Mouse (Mus musculus) spleen, adult 2 months (tissue): Measurements from ENCODE around the gene Speer4f2. TPM values are rescaled to one million over a fixed set of nuclear protein-coding genes. Genes with fewer than 3 reads are reported as not detected.
"Not testable (repeated sequence)": the region's sequence is repeated elsewhere in the genome, so short reads cannot be mapped to it uniquely, and the experiment has no call there.

ENCODE experiments used
- DNase-seq, 2 experiments: peaks; one replicate each; pipeline versions ENCODE4 v3.0.0 to v3.0.0-alpha.2; 2012 to 2021; ENCODE audit warnings: low spot score in 2 of 2, low read depth in 1 of 2
- H3K27ac ChIP-seq: fragments of 200-500 bp; 2 replicates; pipeline ENCODE4 v1.5.1; 2012; ENCODE audit warnings: low read length, inconsistent platforms; ENCODE audit not compliant: insufficient read depth
- H3K27me3 ChIP-seq: fragments of 200-500 bp; 2 replicates; pipeline ENCODE4 v1.6.1; 2012; ENCODE audit warnings: mild to moderate bottlenecking, moderate library complexity, low read length, inconsistent platforms; ENCODE audit not compliant: control insufficient read depth, insufficient read depth
- H3K36me3 ChIP-seq: fragments of 200-500 bp; 2 replicates; pipeline ENCODE4 v1.6.1; 2012; ENCODE audit warnings: mild to moderate bottlenecking, low read length, inconsistent platforms; ENCODE audit not compliant: control insufficient read depth, insufficient read depth
- H3K4me1 ChIP-seq: fragments of 200-500 bp; 2 replicates; pipeline ENCODE4 v1.6.1; 2011; ENCODE audit warnings: inconsistent platforms; ENCODE audit not compliant: control insufficient read depth, insufficient read depth, insufficient read length
- H3K4me3 ChIP-seq: fragments of 200-500 bp; 2 replicates; pipeline ENCODE4 v1.5.1; 2011; ENCODE audit warnings: mild to moderate bottlenecking, inconsistent platforms; ENCODE audit not compliant: insufficient read depth, insufficient read length; ENCODE audit errors: extremely low read depth
- CTCF ChIP-seq: fragments of 200-500 bp; IDR thresholded peaks from 2 replicates; pipeline ENCODE4 v1.5.1; 2011; ENCODE audit warnings: mild to moderate bottlenecking, inconsistent platforms; ENCODE audit not compliant: insufficient read depth, insufficient read length, insufficient replicate concordance; ENCODE audit errors: extremely low read depth
- POLR2A ChIP-seq: fragments of 200-500 bp; IDR thresholded peaks from 2 replicates; pipeline ENCODE4 v1.6.1; 2011; ENCODE audit warnings: low read depth, low read length, inconsistent platforms
- WGBS: fragments of 180-500 bp; shearing (Covaris S2); methylation state at CpG from one replicate; pipeline ENCODE4 v1.1.7; 2018; 5-methylcytosine and 5-hydroxymethylcytosine counted together
- polyA plus RNA-seq: library from polyadenylated mRNA; depleted of rRNA; stranded (reverse); fragments of >200 nt; gene quantifications from 2 replicates; pipeline ENCODE4 v1.2.3, GENCODE M21; 2012; rRNA removed

The Speer4f2 gene
- not detected in 2 replicates for polyA plus RNA-seq

DNA sequence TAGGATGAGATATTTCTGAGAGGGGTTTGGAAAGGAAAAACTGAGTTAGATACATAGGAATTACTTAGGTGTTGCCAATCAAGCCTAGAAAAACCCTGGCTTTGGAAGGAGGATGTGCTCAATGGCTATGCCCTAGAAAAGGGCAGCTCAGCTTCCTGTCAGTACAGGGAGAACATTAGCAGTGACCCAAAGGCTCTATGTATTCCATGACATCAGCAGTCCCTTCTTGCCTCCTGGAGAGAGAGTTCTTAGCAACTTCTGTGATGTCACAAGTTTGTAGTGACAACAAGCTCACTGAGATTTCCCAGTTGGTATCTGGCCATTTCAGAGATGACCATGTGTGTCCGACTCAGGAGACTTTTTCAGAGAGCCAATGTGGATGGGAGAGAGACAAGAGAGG lies at the start of gene Speer4f2:
TSS of gene Speer4f2 (plus strand) at position 301 of the 400 bp plus-strand sequence.
- DNase-seq, H3K36me3 ChIP-seq, H3K4me3 ChIP-seq, H3K4me1 ChIP-seq, H3K27me3 ChIP-seq, H3K27ac ChIP-seq: not testable (repeated sequence)
- 81% methylated on average over 1 of the region's 1 CpGs for WGBS

- 50% methylated on average over 2 of the region's 2 CpGs for WGBS
- no peak overlapping the region for H3K27ac ChIP-seq
- no peaks in the 10 kb centered on the region for H3K4me1 ChIP-seq
- H3K27me3 ChIP-seq = no peaks in the 10 kb centered on the region
- no peaks in the 10 kb centered on the region for H3K36me3 ChIP-seq
- DNase-seq = no peak
- no peak overlapping the region for H3K4me3 ChIP-seq
- no peak for TF ChIP-seq POLR2A
- TF ChIP-seq CTCF = no peak
These were observed 43.9 kb upstream of the Speer4f2 start for GRCm38 (mm10) chr5:17328946-17329566.

DNA sequence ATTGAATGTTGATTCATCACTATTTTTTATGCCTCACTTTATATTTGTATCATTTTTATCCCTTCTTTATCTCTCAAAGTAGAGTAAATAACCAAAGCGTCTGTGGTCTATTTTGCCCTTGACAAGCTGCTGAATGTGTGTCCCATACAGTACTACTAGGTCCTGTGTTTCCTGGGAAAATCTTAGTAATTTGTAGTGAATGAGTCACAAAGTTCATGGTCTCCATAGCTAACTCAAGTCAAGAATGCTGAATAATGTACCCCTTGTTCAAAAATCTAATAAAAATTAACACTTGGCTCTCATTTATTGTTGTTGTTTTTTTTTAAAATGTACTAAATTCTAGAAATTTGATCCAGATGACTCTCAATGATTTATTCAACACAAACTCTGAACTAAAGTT lies 38.1 kb upstream of the Speer4f2 start:
- TF ChIP-seq CTCF (no peak), POLR2A (no peak)
- Histone ChIP-seq H3K27ac (no peak overlapping the region), H3K27me3 (no peaks in the 10 kb centered on the region), H3K4me1 (no peaks in the 10 kb centered on the region), H3K4me3 (no peak overlapping the region), H3K36me3 (no peaks in the 10 kb centered on the region)
- 91% methylated on average over 1 of the region's 1 CpGs for WGBS
- DNase-seq = no peak

DNA sequence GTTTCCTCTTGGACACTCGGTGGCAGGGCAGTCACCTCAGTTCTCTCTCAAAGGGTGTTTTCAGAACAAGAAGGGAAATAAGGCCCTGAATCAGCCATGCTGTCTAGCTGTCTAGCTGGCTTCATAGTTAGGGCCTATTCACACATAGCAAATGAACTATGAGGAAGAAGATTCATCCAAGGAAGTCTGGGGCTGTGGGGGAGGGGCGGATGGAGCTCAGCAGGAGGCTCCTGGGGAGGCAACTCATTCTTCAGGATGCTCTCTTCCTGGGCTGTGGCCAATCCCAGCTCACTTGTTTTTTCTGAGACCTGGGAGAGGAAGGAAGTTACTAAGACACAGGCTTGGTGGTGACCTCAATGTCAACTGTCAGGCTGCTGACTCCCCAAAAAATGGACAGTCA lies 27.2 kb upstream of the Speer4f2 start:
- H3K36me3 ChIP-seq, H3K4me3 ChIP-seq, H3K4me1 ChIP-seq, H3K27ac ChIP-seq, H3K27me3 ChIP-seq, DNase-seq: not testable (repeated sequence)
- WGBS = 64% methylated on average over 2 of the region's 2 CpGs

DNA sequence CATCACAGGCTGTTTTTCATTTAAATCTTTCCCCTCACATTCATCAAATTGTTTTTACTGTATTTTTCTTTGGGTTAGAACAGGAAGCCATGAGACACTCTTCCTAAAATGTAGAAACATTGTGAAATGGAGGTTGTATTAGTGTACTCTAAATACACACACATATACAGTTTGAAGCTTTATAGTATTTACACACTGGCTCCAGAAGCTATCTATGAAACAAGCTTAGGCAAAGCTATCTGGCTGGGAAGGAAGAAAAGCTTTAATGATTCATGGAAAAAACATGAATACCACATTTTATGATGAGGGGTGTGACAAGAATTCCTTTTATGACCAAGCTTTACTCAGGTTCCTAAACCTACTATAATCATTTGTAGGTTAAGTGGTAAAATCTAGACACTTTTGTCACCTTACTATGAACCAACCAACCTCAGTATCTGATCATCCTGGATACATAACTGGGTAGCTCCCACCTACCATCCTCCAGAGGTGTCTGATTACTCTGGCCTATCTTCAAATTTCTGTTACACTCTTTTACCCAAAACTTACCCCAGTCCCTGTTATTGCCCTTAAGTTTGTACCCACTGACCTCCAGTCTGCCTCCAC lies 13.5 kb upstream of the Speer4f2 start:
- no peak overlapping the region for H3K27ac ChIP-seq
- no peaks in the 10 kb centered on the region for H3K36me3 ChIP-seq
- no peak overlapping the region for H3K4me3 ChIP-seq
- DNase-seq = no peak
- H3K4me1 ChIP-seq = no peaks in the 10 kb centered on the region
- H3K27me3 ChIP-seq = no peaks in the 10 kb centered on the region
- TF ChIP-seq CTCF (no peak), POLR2A (no peak)

DNA sequence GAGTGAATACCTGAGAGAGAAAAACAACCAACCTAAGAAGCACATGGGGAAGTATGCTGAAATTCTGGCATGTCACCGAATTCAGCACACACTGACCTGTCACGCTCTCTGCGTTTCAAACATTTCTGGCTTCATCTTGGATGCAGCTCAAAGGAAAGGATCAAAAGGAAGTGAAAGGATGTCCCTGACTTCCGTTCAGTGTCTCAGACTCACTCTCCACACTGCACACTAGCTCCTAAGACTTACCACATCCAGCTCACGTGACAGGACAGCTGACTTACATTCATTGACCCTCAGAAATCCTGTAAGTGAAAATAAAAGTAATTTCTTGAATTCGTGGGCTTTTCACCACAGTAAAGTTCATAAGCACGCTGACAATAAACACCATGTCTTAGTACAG lies 16.9 kb downstream of the Speer4f2 start:
- no peak overlapping the region for H3K27ac ChIP-seq
- WGBS = 43% methylated on average over 7 of the region's 7 CpGs
- DNase-seq = no peak
- no peaks in the 10 kb centered on the region for H3K4me1 ChIP-seq
- TF ChIP-seq POLR2A (no peak), CTCF (no peak)
- H3K4me3 ChIP-seq = no peak overlapping the region
- no peaks in the 10 kb centered on the region for H3K27me3 ChIP-seq
- no peaks in the 10 kb centered on the region for H3K36me3 ChIP-seq

DNA sequence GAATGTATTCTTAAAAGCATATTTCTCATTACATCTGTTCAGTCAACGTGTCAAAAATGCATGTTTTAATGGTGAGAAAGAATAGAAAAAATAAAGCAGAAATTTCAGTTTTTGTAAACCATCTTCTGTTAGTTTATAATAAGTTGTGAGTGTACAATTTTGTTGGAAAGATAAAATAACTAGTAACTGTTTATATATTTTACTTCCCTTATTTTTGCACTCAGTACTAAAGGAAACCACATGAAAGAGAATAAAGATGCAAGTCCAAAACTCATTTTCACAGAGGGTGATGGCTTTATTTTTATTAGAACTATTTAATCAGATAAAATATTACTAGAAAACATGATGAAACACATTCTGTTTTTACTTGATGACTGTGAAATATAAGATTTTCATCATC lies 18.2 kb downstream of the Speer4f2 start:
- H3K4me1 ChIP-seq = no peaks in the 10 kb centered on the region
- TF ChIP-seq POLR2A = no peak
- TF ChIP-seq CTCF = no peak
- no peaks in the 10 kb centered on the region for H3K36me3 ChIP-seq
- 78% methylated on average over 1 of the region's 1 CpGs for WGBS
- H3K27ac ChIP-seq = no peak overlapping the region
- H3K27me3 ChIP-seq = no peaks in the 10 kb centered on the region
- H3K4me3 ChIP-seq = no peak overlapping the region
- DNase-seq = no peak

DNA sequence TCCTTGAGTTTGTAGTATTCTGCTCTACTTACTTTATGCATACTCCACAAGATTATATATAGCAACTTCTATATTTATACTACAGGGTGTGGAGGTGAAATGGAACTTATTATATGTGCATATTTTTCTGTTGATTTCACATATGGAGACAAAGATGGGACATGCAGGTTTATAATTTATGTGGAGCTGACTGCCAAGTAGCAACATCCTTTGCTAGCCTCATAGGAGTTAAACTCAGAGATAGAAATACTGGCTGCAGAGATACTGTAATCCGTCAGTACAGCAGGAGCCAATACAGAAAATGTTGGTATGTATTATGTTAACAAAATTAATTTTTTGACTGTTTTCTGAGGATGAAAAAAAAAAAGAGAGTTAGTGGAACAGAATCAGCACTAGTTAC lies 27.6 kb downstream of the Speer4f2 start:
- no peaks in the 10 kb centered on the region for H3K36me3 ChIP-seq
- H3K4me1 ChIP-seq = no peaks in the 10 kb centered on the region
- no peak for TF ChIP-seq POLR2A
- no peaks in the 10 kb centered on the region for H3K27me3 ChIP-seq
- DNase-seq = no peak
- no peak overlapping the region for H3K27ac ChIP-seq
- 91% methylated on average over 1 of the region's 1 CpGs for WGBS
- no peak overlapping the region for H3K4me3 ChIP-seq
